Mouse (Mus musculus): ENCODE measurements around the gene Cpn1. TPM values are rescaled to one million over a fixed set of nuclear protein-coding genes. Genes with fewer than 3 reads are reported as not detected.

The Cpn1 gene
- total RNA-seq, 2 experiments from 2014 or later, result 0.16 to 0.31 TPM

DNA sequence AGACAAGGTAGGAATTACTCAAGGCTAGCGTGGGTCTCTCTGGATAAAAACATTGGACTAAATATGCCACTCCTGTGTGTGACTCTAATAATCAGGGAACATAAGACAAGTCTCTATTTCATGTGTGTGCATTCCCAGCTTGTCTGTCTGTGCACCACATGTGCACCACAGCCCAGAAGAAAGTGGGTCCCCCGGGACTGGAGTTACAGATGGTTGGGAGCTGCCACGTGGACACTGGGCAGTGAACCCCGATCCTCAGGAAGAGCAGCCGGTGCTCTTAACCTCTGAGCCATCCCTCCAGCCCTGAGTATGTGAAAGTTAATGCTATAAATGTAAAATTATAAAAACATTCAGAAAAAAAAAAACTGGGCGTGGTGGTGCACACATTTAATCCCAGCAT is 68.6 kb downstream of the Cpn1 start:
- DNase-seq (ENCODE audit: low spot score), result no peak
- intact Hi-C loops (cut with DNase I), result no loop called here

DNA sequence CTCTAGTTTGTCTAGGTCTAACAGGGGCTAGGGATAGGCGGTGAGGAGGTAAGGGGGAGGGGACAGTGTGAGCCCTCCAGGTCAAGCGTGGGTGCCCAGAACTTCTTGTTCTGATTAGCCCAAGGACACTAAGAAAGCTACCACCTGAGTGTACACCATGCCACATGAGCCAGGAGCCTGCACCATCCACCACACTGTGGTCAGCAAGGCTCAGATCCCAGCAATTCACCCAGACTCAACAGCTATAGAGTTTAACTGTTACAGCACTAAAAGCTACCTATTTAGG is 69.0 kb downstream of the Cpn1 start:
- DNase-seq (ENCODE audit: low spot score), result no peak
- intact Hi-C loops (cut with DNase I), result no loop called here

DNA sequence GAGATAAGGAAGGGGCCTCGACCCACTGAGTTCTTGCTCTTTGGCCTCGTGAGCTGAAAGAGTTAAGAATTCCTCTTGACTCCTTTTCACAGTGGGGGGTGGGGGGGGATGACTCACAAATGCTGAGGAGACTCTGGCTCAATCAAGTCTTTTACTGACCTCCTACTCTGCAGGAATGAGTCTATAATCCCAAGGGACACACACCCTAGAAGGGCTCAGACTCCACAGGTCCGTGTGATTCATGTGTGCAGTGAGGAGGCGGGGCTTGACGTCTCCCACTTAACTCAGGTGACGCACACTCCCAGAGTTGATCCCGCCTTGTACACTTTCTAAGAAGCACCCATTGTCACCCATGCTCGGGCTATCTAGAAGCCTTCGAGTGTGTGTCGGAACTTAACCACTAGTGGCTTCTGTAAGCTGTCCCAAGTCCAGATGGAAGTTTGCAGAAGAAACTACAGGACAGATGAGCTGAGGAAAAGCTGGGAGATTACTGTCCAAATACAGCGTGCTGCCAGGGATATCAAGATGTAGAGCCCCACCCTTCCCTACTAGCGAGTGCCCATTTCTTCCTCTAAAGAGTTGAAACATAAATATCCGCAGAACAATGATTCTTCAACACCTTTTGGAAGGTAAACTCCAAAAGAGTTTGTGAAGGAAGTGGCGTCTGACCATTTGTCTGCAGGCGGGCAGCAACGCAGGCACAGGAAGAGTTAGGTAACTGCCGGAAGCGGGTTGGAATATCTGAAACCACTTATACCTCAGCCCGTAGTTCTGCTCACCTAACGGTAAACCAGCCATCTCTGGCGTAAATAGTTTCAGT is 69.6 kb downstream of the Cpn1 start:
- DNase-seq (ENCODE audit: low spot score), result no peak
- intact Hi-C loops (cut with DNase I), result no loop called here

DNA sequence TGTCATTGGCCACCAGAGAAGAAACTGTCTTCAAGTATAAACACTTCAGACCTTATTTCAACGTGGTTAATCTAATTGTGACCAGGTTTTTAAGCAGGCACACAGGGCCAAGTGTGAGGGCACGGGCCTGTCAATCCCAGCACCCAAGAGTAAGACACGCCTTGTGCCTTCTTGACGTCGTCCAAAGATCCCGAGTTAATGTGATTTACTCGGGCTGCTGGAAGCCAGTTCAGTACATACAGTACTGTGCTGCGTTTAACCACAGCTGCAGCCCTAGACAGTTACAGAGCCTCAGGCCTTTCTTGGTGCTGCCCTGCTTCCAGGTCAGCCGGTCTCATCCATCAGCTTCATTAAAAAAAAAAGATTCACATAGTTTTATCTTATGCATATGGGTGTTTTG is 70.9 kb downstream of the Cpn1 start:
- no peak for DNase-seq (ENCODE audit: low spot score)
- intact Hi-C loops (cut with DNase I), result no loop called here

DNA sequence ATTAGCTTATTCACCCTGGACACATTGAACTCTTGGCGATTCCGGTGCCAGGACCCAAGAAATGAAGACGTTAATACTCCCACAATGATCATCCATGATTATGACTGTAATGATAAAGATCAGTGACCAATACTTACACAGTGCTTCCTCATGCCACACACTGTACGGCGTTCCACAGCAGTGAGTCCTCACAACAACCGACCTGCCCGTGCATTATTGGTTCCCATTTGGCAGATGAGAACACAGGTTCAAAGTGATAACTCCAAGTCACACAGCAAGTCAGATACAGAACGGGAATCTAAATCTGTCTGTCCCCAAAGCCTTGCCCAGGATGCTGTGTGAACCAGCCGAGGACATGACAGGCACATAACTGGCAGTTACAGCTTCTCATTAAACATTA is 71.4 kb downstream of the Cpn1 start:
- DNase-seq (ENCODE audit: low spot score), result no peak
- intact Hi-C loops (cut with DNase I), result no loop called here

DNA sequence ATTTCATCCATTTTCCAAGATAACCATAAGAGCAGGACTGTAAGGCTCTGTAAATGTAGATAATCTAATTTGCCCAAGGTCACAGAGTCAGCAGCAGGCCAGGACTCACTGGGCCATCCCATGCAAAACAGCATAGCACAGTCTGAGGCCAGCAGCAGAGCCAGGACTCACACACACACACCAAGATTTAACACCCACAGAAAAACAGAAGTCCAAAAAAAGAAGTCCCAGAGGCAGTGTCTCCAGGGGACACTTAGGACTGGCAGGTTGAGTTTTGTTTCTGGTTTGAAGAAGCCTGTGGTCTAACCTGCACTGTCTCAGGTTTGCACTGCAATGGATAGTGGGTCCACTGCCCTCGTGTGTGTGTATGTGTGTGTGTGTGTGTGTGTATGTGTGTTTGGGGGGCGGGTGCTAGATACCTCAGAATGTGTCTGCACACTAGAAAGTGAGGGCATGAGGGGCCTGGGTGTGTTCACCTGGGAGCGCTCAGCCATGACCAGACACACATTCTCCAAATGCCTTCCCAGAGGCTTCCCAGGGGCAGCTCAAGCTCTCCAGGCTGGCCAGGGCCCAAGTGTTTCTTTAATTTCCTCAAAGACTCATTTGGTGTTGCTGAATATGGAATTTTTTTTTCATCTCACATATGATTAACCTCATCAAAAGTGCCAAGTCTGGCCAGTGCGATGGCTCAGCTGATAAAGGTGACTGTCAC is 73.4 kb downstream of the Cpn1 start:
- intact Hi-C loops (cut with DNase I), result no loop called here
- DNase-seq (ENCODE audit: low spot score), result no peak

DNA sequence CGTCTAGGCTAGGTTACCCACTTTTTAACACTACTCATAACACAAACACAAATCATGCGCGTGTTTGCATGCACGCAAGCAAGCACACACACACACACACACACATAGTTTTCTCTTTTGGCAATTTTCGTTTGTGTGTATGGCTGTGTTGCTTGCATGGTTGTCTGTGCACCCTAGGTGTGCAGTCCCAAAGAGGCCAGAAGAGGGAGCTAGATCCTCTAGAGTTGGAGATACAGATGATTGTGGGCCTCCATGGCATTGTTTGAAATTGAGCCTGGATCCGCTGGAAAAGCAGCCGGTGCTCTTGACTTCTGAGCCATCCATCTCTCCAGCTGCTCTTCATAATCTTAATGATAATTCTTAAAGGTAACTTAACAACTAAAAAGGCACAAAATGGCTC is 79.9 kb downstream of the Cpn1 start:
- DNase-seq (ENCODE audit: low spot score), result no peak
- intact Hi-C loops (cut with DNase I), result loop anchor here (1.0 to 5.0 kb wide), 3 partner anchors 36 to 74 kb away; partner anchors contain the start of gene Dnmbp

Other genes starting within 250 kb of the Cpn1 start
- gene Cutc, start 233.6 kb downstream of the Cpn1 start, total RNA-seq (2021), result 10 to 100 TPM; 11.1 to 11.7 TPM
- 10 to 100 TPM; 27.8 to 34.4 TPM for gene Cox15, start 233.6 kb downstream of the Cpn1 start, total RNA-seq (2021)
- not detected for gene Abcc2, start 204.4 kb downstream of the Cpn1 start, total RNA-seq (2021)
- 1 to 10 TPM; 8.2 to 9.8 TPM for gene Dnmbp, start 46.4 kb downstream of the Cpn1 start, total RNA-seq (2021)
- gene Cyp2c23, start 42.7 kb upstream of the Cpn1 start, total RNA-seq (2021), result not detected
- 1 to 10 TPM; 6.7 TPM for gene Erlin1, start 83.2 kb upstream of the Cpn1 start, total RNA-seq (2021)
- gene Chuk, start 120.9 kb upstream of the Cpn1 start, total RNA-seq (2021), result 10 to 100 TPM; 27.6 to 28.1 TPM
- 1 to 10 TPM; 6.9 to 9.1 TPM for gene Cwf19l1, start 149.3 kb upstream of the Cpn1 start, total RNA-seq (2021)
- gene Bloc1s2, start 159.9 kb upstream of the Cpn1 start, total RNA-seq (2021), result 10 to 100 TPM; 17.8 to 18.2 TPM
- not detected for gene Pkd2l1, start 205.9 kb upstream of the Cpn1 start, total RNA-seq (2021)
- gene Scd3, start 216.7 kb upstream of the Cpn1 start, total RNA-seq (2021), result not detected

All from heart, postnatal 25 days (tissue).